Mouse (Mus musculus) activated CD4-positive, CD25-positive, alpha-beta regulatory T cell, adult 4 months (primary cell): ENCODE data around the gene Spi1. TPM values are rescaled to one million over a fixed set of nuclear protein-coding genes. Genes with fewer than 3 reads are reported as not detected.
A peak's percentile ranks its signal among the peaks of the same experiment; 100 is the strongest.

Experiments
- ATAC-seq: one replicate; pipeline ENCODE4 v1.8.0; 2017
- polyA plus RNA-seq, 2 experiments: library from polyadenylated mRNA; unstranded; fragments of 100-300 nt; shearing (Covaris generic); gene quantifications; one replicate each; pipeline ENCODE4 v1.2.1; 2017

Spi1 gene
- polyA plus RNA-seq, 2 experiments from 2014 or later, result not detected

- ATAC-seq, result no peak
These were observed 13.9 kb upstream of the Spi1 start for GRCm38 (mm10) chr2:91068162-91068871.

- ATAC-seq, result no peak
These were observed 13.4 kb upstream of the Spi1 start for GRCm38 (mm10) chr2:91068872-91069165.

DNA sequence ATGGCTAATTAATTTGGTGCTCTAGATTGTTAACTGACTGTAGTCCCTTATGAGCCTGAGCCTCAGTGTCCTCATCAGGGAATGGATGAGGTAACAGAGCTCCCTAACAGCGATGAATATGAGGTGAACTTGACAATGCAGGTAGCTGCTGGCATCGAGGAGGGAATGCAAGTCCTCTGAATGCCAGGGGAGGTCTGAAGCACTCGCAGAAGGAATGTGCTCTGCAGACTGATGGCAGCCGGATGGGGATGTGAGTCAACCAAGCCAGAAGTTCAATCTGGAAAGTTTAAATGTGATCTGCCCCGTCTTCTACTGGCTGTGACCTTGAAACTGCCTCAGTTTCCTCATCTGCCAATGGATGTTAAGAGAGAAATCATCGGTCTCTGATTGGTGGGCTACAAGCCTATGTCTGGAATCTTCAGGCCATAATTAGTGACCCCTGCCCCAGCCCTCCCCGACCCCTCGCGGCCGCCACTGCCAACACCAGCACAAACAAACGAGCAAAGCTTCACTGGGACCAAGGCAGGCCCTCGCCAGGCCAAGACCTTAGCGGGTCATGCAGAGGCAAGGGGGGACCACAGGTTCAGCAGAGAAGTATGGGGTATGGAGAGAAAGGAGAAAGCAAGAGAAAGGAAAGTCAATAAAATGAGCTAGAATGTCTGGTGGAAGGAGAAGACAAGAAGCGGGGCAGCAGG, 12.7 kb upstream of the Spi1 start:
- no peak for ATAC-seq

DNA sequence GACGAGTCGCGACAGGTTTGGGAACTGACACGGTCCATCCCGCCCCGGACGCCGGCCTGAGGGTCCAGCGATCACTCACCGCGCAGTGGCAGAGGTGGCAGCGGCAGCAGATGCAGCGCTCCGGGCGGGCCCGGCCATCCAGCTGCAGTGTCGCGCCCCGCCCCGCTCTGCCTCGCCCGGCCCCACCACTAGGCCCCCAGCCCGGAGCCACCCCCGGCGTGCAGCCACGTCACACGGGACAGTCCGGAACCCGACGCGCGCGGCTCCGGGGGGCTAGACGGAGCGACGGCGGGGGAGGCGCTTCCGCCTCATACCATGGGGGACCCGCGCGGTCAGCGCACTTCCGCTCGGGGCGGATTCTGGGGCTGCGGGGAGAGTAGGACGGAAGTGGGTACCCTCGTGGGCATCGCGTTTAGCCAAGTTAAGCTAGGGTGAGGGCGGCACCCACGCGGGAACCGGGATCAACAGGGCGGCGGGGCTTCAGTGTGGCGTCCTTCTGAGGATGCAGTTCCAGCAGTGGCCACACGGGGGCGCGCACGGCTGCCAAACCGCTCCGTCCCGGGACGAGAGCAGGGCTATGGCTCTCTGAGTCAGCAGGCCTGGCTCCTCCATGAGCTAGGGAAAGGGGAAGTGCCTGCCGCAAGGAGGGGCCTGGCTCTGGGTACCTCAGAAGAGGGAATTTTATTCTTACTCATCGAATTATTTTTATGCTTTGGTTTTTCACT, 12.0 kb upstream of the Spi1 start, which contains the start of gene Slc39a13:
Gene Slc39a13, minus strand, starts transcription at position 342 of the 725 bp plus-strand sequence.
- peak; percentile 90 for ATAC-seq

- no peak for ATAC-seq
These were observed 11.1 kb upstream of the Spi1 start for GRCm38 (mm10) chr2:91071059-91071458.

- no peak for ATAC-seq
These were observed 10.1 kb upstream of the Spi1 start for GRCm38 (mm10) chr2:91072092-91072491.

DNA sequence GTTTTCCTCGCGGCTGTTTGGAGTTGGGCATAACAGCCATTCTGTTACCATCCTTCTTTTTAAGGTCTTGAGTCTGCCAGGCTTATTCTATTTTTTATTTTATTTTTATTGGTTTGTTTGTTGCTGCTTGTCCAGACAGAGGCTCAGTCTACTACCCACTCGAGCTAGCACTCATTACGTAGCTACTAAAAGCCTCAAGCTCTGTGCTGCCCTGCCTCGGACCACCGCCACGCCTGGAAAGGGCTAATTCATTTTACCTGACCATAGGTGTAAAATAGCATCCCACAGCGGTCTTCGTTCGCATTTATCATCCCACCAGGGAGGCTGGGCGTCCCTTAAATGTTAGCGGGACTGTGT, 4.3 kb upstream of the Spi1 start:
- no peak for ATAC-seq

DNA sequence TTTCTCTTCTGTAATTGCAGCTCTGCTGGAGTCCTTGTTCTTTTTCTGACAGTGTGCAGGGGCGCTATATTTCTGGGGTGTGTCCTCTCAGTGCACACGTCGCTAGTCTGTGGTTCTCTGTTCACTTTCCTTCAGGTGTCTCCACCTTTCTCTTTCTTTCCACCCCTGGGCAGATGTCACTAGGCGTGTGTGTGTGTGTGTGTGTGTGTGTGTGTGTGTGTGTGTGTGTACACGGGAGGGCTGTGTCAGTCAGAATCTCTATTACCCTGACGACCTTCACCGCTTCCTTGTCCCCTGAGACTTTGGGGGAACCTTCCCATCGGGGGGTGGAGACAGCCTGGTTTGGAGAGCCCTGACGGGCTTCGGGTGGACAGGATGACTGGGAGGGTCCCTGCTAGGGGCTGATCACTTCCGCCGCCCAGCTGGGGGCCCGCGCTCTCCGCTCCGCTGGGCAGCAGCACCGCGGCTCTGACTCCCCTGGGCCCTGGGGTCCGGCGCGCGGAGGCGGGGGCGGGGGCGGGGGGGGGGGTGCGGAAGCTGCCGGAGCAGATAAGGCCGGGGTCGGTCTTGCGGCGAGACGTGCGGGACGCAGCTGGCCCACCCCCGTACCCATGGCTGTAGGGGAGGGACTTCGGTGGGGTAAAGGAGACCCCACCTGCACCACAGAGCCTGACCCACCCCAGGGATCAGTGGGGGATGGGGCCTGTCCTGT, 3.7 kb upstream of the Spi1 start:
- ATAC-seq, result peak; percentile 47

- no peak for ATAC-seq
These were observed 3.2 kb upstream of the Spi1 start for GRCm38 (mm10) chr2:91079026-91079384.

DNA sequence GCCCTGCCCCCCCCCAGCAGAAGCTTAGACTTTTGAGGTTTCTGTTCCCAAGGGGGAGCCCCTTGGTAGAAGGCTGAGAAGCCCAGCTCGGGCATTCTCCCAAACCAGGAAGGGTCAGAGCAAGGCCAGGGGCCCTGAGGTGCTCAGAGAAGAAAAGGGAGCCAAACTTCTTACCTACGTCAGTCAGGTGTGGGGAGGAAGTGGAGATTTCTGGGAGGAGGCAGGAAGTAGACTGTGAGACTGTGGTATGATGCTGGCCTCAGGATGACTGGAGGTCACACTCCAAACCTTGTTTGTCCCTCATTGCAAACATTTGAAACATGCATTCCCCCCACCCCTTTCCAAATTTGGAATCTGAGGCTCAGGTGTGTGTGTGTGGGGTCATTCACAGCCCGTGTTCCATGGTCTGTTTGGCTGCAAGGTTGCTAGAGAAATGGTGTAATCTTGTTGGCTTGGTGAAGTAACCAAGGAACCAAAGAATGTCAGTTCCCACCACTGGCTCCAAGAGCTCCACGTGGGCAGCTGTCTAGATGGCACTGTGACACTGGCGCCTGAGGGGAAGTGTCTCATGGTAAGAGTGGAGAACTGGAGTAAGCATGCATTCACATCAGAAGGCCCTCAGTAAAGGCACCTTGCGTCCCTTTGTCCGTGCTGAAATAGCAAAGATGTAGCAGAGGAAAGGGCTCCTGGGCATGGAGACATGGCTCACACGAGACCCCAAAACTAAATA, 1.2 kb upstream of the Spi1 start:
- ATAC-seq, result peak; percentile 74

DNA sequence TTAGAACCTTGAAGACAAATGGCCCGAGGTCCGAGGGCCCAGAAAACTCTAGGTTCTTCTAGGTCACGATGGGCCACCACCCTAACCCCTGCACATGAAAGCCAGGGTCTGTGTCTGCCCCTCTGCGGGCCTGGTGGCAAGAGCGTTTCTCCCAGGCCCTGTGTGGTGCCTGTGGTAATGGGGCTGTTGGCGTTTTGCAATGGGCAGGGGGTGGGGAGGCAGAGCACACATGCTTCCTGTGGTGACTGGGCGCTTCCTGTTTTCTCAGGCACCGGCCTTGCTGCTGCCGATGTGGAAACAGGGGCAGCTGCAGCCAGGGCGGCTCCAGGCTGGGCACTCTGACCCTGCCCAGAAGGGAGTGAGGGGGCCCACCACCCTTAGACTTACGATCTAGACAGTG, 654 bp downstream of the Spi1 start:
- peak; percentile 74 for ATAC-seq

- ATAC-seq, result no peak
These were observed 1.3 kb downstream of the Spi1 start for GRCm38 (mm10) chr2:91083366-91083940.

DNA sequence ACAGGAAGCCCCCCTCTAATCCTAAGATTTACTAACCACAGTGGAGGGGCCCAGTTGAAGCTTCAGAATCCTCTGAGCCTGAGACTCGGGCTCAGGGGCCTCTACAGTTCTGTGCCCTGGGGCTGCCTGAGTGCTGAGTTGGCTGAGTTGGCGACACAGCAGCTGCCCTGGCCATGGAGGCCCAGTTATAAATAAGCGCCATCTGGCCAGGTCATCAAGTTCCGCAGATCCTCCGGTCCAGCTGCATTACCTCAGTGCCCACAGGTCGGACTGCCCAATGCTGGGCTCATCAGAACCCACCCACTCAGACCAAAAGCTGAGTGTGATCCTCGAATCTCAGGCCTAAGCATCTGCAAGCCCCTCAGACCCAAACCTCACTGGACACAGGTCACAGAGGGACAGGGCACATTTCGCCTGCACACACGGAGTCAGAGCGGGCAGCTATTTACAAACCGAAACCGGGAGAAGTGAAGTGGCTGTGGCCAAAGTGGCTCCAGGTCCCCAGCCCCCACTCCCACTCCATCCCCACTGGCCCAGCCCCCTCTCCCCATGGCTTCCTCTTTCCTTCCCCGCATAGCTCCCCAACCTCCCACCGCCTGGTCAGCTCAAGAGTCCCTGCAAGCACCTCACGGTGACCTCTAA, 2.1 kb downstream of the Spi1 start:
- ATAC-seq, result no peak

DNA sequence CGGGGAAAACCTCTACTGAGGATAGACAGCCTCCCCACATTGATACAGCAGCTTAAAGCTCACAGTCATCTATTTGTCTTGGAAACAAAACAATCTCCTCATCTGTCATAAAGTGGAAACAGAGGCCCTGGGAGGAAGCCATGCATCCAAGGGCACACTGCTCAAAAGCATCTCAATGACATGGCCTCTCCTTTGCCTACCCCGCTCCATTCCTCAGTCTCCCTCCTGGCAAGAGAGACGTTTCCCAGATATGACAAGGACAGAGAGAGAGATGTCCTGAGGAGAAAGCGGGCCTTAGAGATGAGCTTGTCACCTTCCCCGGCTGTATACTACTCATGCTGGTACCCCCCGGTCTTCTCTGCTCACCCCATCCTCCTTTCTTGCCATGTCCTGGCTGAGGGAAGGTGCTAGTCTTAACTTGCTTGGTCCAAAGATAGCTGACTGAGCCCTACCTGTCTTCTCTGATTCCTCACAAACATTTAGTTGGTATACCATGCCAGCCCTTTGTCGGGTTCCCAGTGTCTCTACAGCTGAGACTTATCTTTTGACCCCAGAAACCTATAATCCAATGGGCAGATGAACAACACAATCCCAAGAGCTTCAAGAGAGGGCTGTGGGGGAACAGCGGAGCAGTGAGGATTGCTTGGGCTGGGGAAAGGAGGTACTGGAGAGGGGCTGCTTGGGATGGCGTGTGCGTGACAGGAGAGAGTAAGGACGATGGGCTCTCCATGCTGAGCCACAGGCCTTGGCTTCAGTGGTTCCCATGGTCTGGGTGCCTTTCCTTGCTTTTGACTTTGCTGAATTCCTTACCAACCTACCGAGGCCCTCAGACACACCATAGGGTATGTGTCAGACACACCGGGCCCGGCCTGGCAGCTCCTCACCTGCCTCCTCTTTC, 3.6 kb downstream of the Spi1 start:
- ATAC-seq, result no peak

DNA sequence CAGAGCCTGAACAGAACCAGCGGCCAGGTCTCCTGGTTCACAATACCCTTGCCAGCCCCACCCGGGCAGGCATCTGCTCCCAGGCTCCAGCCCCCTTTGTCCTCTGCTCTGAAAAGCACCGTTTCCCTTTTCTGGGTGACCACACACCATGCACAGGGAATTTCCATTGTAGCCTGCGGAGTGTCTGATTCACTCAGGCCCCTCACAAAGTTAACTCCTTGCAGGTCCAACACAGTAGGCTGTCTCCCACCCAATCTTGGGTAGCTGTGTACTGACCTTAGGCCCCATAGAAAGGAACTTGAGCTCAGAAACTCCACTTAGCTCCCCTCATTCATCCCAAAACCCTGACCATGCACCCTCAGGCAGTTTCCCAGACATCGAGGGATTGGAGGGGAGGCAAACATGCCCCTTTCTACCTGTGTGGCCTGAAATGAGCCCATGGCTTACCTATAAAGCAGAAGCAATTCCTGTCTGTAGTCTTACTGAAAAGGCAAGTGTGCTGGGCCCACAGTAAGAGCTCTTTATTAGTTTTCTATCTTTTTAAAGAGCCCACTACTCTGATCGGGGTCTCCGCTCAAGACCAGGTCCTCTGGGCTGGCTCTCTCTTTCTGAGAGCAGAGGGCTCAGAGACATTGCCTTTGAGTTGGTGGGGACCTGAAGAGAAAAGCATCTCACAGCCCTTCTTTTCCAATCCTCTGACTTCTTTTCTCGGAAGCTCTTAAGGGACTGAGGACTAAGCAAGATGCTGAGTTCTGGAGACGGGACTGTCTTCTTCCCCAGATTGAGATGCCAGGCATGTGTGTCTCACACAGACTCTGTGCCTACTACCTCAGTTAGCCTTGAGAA, 4.4 kb downstream of the Spi1 start:
- ATAC-seq, result no peak

DNA sequence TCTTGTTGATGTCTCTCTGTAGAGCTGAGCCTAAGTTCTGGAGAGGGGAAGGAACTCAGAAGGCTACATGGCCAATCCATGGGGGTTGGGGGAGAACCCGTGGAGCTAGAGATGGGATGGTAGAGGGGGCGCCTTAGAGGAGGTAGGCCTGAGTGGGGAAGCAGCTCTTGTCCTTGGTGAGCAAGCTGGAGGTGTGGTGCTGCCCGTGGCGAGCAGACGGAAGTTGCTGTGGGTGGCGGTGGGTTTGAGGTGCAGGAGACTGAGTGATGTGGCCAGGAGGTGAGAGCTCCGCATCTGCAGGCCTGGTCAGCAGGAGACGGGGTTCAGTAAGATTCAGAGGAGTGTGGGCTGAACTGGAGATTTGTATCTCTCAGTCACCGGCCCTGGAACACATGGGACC, 5.3 kb downstream of the Spi1 start:
- ATAC-seq, result no peak

DNA sequence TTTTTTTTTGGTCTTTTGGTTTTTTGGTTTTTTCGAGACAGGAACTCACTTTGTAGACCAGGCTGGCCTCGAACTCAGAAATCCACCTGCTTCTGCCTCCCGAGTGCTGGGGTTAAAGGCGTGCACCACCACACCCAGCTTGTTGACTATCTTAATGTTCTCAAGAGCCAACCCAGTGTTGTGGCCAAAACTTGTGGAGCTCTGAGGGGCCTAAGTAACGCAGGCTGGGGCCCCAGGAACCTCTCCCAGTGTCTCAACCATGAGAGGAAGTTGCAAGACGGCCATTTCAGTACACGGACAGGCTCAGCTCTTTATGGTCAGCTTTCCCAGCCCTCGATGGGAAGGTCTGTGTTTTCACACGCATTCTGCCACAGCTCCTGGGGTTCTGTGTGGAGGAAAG, 6.8 kb downstream of the Spi1 start:
- no peak for ATAC-seq

DNA sequence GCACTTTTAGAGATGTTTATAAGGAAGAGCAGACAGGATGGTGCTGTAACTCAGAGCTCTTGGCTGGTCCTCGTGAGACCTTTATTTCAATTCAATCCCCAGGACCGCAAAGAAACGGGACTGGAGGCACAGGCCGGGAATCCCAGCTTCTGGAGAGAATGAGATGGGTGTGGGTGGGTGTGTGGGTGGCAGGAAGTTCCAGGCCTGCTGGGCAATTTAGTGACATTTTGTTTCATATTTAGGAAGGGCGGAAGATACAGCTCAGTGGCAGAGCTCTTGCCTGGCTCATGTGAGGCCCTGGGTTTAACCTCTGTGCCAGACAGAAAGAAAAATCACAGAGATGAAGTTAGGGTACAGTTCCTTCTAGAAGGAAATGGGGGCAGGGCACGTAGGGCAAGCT, 8.0 kb downstream of the Spi1 start:
- no peak for ATAC-seq

- ATAC-seq, result no peak
These were observed 8.6 kb downstream of the Spi1 start for GRCm38 (mm10) chr2:91090827-91091226.

DNA sequence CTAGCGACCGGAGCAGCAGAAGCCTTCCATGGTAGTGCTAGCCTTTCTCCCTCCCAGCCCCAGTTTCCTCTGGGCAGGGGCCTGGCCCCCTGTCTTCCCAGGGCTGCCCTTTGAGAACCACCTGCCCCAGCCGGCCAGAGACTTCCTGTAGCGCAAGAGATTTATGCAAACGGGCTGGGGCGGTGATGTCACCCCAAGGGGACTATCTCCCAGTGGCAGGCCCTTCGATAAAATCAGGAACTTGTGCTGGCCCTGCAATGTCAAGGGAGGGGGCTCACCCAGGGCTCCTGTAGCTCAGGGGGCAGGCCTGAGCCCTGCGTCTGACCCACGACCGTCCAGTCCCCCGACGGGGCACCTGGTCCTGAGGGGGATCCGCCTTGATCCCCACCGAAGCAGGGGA, 14.3 kb downstream of the Spi1 start:
- no peak for ATAC-seq
